Mouse (Mus musculus) cortical plate, adult 2 months (tissue): ENCODE results near the gene Mov10.

Experiments
- CTCF ChIP-seq: fragments of 200-500 bp; IDR thresholded peaks from 2 replicates; pipeline ENCODE4 v1.5.1; 2011; ENCODE audit warnings: mild to moderate bottlenecking, control low read depth, low read length; ENCODE audit not compliant: insufficient read depth; ENCODE audit errors: extremely low read depth
- POLR2A ChIP-seq: fragments of 200-500 bp; IDR thresholded peaks from 2 replicates; pipeline ENCODE4 v1.6.1; 2011; ENCODE audit warnings: mild to moderate bottlenecking, low read length, control low read depth; ENCODE audit not compliant: insufficient read depth; ENCODE audit errors: extremely low read depth

- TF ChIP-seq CTCF (no peak), POLR2A (no peak)
Observed at GRCm38 (mm10) chr3:104767141-104767540, 51.2 kb downstream of the Mov10 start.
